Mouse (Mus musculus): ENCODE measurements around the gene Cox4i2. TPM values are rescaled to one million over a fixed set of nuclear protein-coding genes. Genes with fewer than 3 reads are reported as not detected.

Cox4i2 gene
- total and polyA plus RNA-seq, 2 experiments from 2014 or later = 4.3 to 5.4 TPM

DNA sequence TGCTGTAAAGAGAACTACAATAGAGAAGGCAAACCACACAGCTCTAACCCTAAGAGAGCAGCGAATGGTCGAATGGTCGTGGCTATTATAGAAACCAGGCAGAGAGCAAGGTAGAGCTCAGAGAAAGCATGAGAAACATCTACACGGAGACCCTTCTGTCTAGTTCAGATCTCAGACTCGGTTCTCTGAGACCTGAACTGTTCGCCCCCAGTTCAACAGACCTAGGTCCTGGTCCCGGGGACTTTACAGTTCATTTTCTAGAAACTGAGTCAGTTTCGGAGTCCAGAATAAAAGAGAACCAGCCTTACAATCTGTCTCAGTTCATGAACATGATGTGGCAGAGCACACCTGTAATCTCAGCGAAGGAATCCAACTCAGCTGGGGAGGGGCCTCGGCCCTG is 19.5 kb upstream of the Cox4i2 start:
- DNase-seq = no peak
- no peak for ATAC-seq
- Histone ChIP-seq H3K9ac (peak overlapping the region; percentile 40; the same call in 1 of the 2 replicates), H3K9me3 (ENCODE audit: low read length) (no peaks in the 10 kb centered on the region), H3K4me1 (ENCODE audit: insufficient read depth) (peaks cover 18% of the 10 kb centered on the region), H3K36me3 (ENCODE audit: insufficient read depth) (no peaks in the 10 kb centered on the region), H3K4me3 (ENCODE audit: low read depth, low read length) (peak overlapping the region; percentile 47), H3K4me2 (ENCODE audit: low read depth) (peak overlapping the region; percentile 84), H3K27me3 (ENCODE audit: insufficient read depth, low read length) (0 out of 2 replicates have a peak, but pooled peaks cover 9% of the 10 kb centered on the region), H3K27ac (ENCODE audit: low read depth, low read length) (peak overlapping the region; percentile 42)
- no peak for TF ChIP-seq CTCF (IDR thresholded peaks at IDR 0.05; ENCODE audit: low read depth)
- WGBS = 12% methylated on average over 10 of the region's 10 CpGs

GRCm38 (mm10) chr2:152734984-152735383 is 19.0 kb upstream of the Cox4i2 start:
- Histone ChIP-seq H3K9ac (peak overlapping the region; percentile 40; the same call in 1 of the 2 replicates), H3K4me2 (ENCODE audit: low read depth) (peak overlapping the region; percentile 84), H3K27me3 (ENCODE audit: insufficient read depth, low read length) (0 out of 2 replicates have a peak, but pooled peaks cover 9% of the 10 kb centered on the region), H3K27ac (ENCODE audit: low read depth, low read length) (peak overlapping the region; percentile 74), H3K4me1 (ENCODE audit: insufficient read depth) (peaks cover 18% of the 10 kb centered on the region), H3K36me3 (ENCODE audit: insufficient read depth) (no peaks in the 10 kb centered on the region), H3K9me3 (ENCODE audit: low read length) (no peaks in the 10 kb centered on the region), H3K4me3 (ENCODE audit: low read depth, low read length) (peak overlapping the region; percentile 47)
- under 1% methylated on average over 28 of the region's 28 CpGs for WGBS
- peak; percentile 94 for ATAC-seq
- TF ChIP-seq CTCF (IDR thresholded peaks at IDR 0.05; ENCODE audit: low read depth) = no peak
- DNase-seq = peak; percentile 95

- no peak for TF ChIP-seq CTCF (IDR thresholded peaks at IDR 0.05; ENCODE audit: low read depth)
- peak within 1 kb of the TSS; percentile 74 for H3K27ac ChIP-seq (ENCODE audit: low read depth, low read length)
- no peaks in the 10 kb centered on the region for H3K36me3 ChIP-seq (ENCODE audit: insufficient read depth)
- ATAC-seq (peak; percentile 72), DNase-seq (peak; percentile 74)
- peaks cover 18% of the 10 kb centered on the region for H3K4me1 ChIP-seq (ENCODE audit: insufficient read depth)
- peak within 1 kb of the TSS; percentile 84 for H3K4me2 ChIP-seq (ENCODE audit: low read depth)
- H3K9me3 ChIP-seq (ENCODE audit: low read length) = no peaks in the 10 kb centered on the region
- under 1% methylated on average over 28 of the region's 28 CpGs for WGBS
- H3K27me3 ChIP-seq (ENCODE audit: insufficient read depth, low read length) = 0 out of 2 replicates have a peak, but pooled peaks cover 9% of the 10 kb centered on the region
- peak within 1 kb of the TSS; percentile 57 for H3K9ac ChIP-seq
- peak within 1 kb of the TSS; percentile 47 for H3K4me3 ChIP-seq (ENCODE audit: low read depth, low read length)
Measured at GRCm38 (mm10) chr2:152736090-152736601, 17.8 kb upstream of the Cox4i2 start, which contains the start of gene Id1. Id1 (plus strand) TSS chr2:152736251.

DNA sequence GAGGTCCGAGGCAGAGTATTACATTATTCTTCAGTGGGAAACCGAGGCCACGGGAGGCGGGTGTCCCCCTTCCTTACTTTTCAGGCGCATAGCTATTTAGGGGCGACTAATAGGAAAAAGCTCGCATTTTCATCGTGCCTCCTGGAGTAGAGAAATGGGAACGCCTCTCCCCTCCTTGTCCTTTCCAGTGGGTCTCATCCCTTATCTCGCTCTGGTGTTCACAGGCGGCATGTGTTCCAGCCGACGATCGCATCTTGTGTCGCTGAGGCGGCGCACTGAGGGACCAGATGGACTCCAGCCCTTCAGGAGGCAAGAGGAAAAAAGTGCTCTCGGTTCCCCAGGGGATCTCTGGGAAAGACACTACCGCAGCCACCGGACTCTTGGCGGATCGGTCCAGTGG is 17.2 kb upstream of the Cox4i2 start:
- peak overlapping the region; percentile 84 for H3K4me2 ChIP-seq (ENCODE audit: low read depth)
- under 1% methylated on average over 22 of the region's 22 CpGs for WGBS
- H3K4me3 ChIP-seq (ENCODE audit: low read depth, low read length) = peak overlapping the region; percentile 47
- peak overlapping the region; percentile 57 for H3K9ac ChIP-seq
- no peaks in the 10 kb centered on the region for H3K36me3 ChIP-seq (ENCODE audit: insufficient read depth)
- H3K27ac ChIP-seq (ENCODE audit: low read depth, low read length) = peak overlapping the region; percentile 57
- ATAC-seq (no peak), DNase-seq (no peak)
- 0 out of 2 replicates have a peak, but pooled peaks cover 9% of the 10 kb centered on the region for H3K27me3 ChIP-seq (ENCODE audit: insufficient read depth, low read length)
- peaks cover 18% of the 10 kb centered on the region for H3K4me1 ChIP-seq (ENCODE audit: insufficient read depth)
- no peaks in the 10 kb centered on the region for H3K9me3 ChIP-seq (ENCODE audit: low read length)
- TF ChIP-seq CTCF (IDR thresholded peaks at IDR 0.05; ENCODE audit: low read depth) = no peak

DNA sequence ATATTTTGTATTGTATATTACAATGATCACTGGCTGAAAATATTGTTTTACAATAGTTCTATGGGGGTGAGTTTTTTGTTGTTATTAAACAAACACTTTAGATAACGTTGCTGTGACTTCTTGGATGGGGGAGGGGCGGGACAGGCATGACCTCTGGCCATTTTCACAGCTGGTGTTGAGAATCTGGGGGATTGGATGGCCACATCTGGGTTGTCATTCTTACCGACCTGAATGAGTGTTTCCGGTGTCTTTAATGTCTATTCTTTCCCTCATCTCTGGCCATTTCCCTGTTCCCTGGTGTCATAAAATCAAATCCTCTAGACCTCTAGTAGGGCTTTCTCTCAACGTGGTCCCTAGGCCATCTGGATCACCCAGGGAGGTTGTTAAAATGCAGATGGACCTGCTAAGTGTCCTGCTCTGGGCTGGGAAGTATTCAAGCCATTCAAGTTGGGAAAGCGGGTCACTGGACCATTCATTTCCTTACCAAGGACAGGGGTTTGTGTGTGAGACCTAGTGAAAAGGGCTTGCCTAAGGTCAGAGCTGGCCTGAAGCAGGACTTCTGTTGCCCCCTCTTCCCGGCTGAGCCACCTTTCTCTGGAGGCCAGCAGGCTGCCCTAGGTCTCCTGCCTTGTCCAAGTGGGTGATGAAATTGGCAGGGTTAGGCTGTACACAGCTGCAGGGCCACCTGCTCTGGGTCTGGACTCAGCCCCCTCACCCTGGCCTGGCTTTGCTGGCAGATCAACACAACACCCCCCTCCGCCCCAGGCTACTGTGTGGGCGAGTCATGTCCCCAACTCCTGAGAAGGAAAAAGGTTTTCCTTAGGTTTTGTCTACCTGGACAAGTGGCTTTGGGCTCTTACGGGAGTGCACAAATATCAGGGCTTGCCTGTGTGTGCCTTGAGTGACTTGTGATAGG is 16.4 kb upstream of the Cox4i2 start:
- Histone ChIP-seq H3K4me1 (ENCODE audit: insufficient read depth) (peaks cover 18% of the 10 kb centered on the region), H3K9me3 (ENCODE audit: low read length) (no peaks in the 10 kb centered on the region), H3K9ac (0 out of 2 replicates have a peak overlapping the region, but pooled peaks have one; percentile 57), H3K4me3 (ENCODE audit: low read depth, low read length) (peak overlapping the region; percentile 47), H3K27me3 (ENCODE audit: insufficient read depth, low read length) (0 out of 2 replicates have a peak, but pooled peaks cover 9% of the 10 kb centered on the region), H3K36me3 (ENCODE audit: insufficient read depth) (no peaks in the 10 kb centered on the region), H3K27ac (ENCODE audit: low read depth, low read length) (no peak overlapping the region; the same call in none of the 2 replicates), H3K4me2 (ENCODE audit: low read depth) (peak overlapping the region; percentile 84)
- no peak for TF ChIP-seq CTCF (IDR thresholded peaks at IDR 0.05; ENCODE audit: low read depth)
- 31% methylated on average over 10 of the region's 10 CpGs for WGBS
- DNase-seq = no peak
- no peak for ATAC-seq

GRCm38 (mm10) chr2:152738341-152738740 is 15.6 kb upstream of the Cox4i2 start:
- Histone ChIP-seq H3K4me1 (ENCODE audit: insufficient read depth) (peaks cover 18% of the 10 kb centered on the region), H3K4me3 (ENCODE audit: low read depth, low read length) (peak overlapping the region; percentile 47; the same call in 1 of the 2 replicates), H3K9me3 (ENCODE audit: low read length) (no peaks in the 10 kb centered on the region), H3K27me3 (ENCODE audit: insufficient read depth, low read length) (0 out of 2 replicates have a peak, but pooled peaks cover 9% of the 10 kb centered on the region), H3K9ac (peak overlapping the region; percentile 10; the same call in 1 of the 2 replicates), H3K36me3 (ENCODE audit: insufficient read depth) (no peaks in the 10 kb centered on the region), H3K4me2 (ENCODE audit: low read depth) (peak overlapping the region; percentile 84), H3K27ac (ENCODE audit: low read depth, low read length) (peak overlapping the region; percentile 4; the same call in 1 of the 2 replicates)
- DNase-seq = no peak
- ATAC-seq = no peak
- WGBS = 67% methylated on average over 2 of the region's 2 CpGs
- no peak for TF ChIP-seq CTCF (IDR thresholded peaks at IDR 0.05; ENCODE audit: low read depth)
